Comparison of ENCODE assay signal across 16 mouse cellular contexts in genomic region chr2:59622514-59623139, GRCm38 (mm10). TPM values are rescaled to one million over a fixed set of nuclear protein-coding genes. Genes with fewer than 3 reads are reported as not detected.
DNase-seq lines count a peak whose midpoint lies in the region; ATAC-seq and TF ChIP-seq lines count a peak whose summit lies in the region.
"Had no signal": no experiment of that assay in that cellular context is flagged by ENCODE, and none has a peak within 500 bp of the region (broad histone marks: within the 10 kb centered on the region; RNA-seq: fewer than 3 reads in every experiment).

No protein-coding gene starts in this region.

- peak; percentile 59; the same call in 1 of the 2 replicates for TF ChIP-seq EP300 in ES-Bruce4 (IDR thresholded peaks at IDR 0.05; ENCODE audit: insufficient read depth, low read depth, low read length)

- peaks cover 5% of the 10 kb centered on the region for H3K36me3 ChIP-seq in kidney, embryonic 16.5 days (ENCODE audit: insufficient read depth, low read length)
- H3K36me3 ChIP-seq in ES-Bruce4 (ENCODE audit: control insufficient read depth, insufficient read depth, low read length, poor library complexity, severe bottlenecking) (no peaks in the 10 kb centered on the region), ES-E14 (ENCODE audit: control insufficient read depth, insufficient read depth, low read length, poor library complexity, severe bottlenecking) (no peaks in the 10 kb centered on the region)
- H3K36me3 ChIP-seq in embryonic facial prominence, embryonic 14.5 days (ENCODE audit: control insufficient read depth, insufficient read depth, low read length) = no peaks in the 10 kb centered on the region

- no peak overlapping the region for H3K4me3 ChIP-seq in kidney, embryonic 16.5 days (ENCODE audit: low read length)
- H3K4me3 ChIP-seq in ES-Bruce4 (ENCODE audit: low read depth, low read length) (no peak overlapping the region), ES-E14 (ENCODE audit: insufficient read depth in 1 of 2, low read depth in 1 of 2, low read length in 2 of 2, poor library complexity in 1 of 2, severe bottlenecking in 1 of 2) (no peak overlapping the region)
- no peak overlapping the region for H3K4me3 ChIP-seq in embryonic facial prominence, embryonic 14.5 days (ENCODE audit: low read depth, low read length)

- TF ChIP-seq CTCF in ES-Bruce4 (IDR thresholded peaks at IDR 0.05; ENCODE audit: low read depth, low read length) = no peak

- WGBS in kidney, embryonic 16.5 days = 36% methylated on average over 6 of the region's 6 CpGs
- WGBS in embryonic facial prominence, embryonic 14.5 days = 22% methylated on average over 6 of the region's 6 CpGs

- no peak for TF ChIP-seq POLR2A in ES-Bruce4 (IDR thresholded peaks at IDR 0.05; ENCODE audit: insufficient read depth, low read length)

- intact Hi-C loops in gastrocnemius, postnatal 14 days (cut with DNase I; ENCODE audit: low total_unique reads) = no loop called here

- in situ Hi-C loops in ES-E14 (cut with MboI; ENCODE audit: low sequenced_read_pairs in 2 of 2, unreplicated experiment in 2 of 2) = no loop called here

- H3K4me1 ChIP-seq in kidney, embryonic 16.5 days (ENCODE audit: insufficient read depth, low read length) = peaks cover 57% of the 10 kb centered on the region
- H3K4me1 ChIP-seq in ES-Bruce4 (ENCODE audit: control insufficient read depth, insufficient read depth, low read length) = peaks cover 3% of the 10 kb centered on the region
- H3K4me1 ChIP-seq in ES-E14 (ENCODE audit: control insufficient read depth in 2 of 2, insufficient read depth in 2 of 2, low read length in 2 of 2, poor library complexity in 1 of 2) = peaks cover 16 to 22% of the 10 kb centered on the region in 2 experiments
- H3K4me1 ChIP-seq in embryonic facial prominence, embryonic 14.5 days (ENCODE audit: control insufficient read depth, insufficient read depth, low read length) = peaks cover 22% of the 10 kb centered on the region

- H3K9ac ChIP-seq in kidney, embryonic 16.5 days (replicated peaks; ENCODE audit: low read length) = no peak overlapping the region
- H3K9ac ChIP-seq in ES-Bruce4 (ENCODE audit: low read depth, poor library complexity, severe bottlenecking) (no peak overlapping the region), ES-E14 (ENCODE audit: insufficient read depth, low read depth, low read length, poor library complexity, severe bottlenecking) (no peak overlapping the region; the same call in 1 of the 2 replicates)
- H3K9ac ChIP-seq in embryonic facial prominence, embryonic 14.5 days (ENCODE audit: low read depth, low read length) = no peak overlapping the region
- H3K9ac ChIP-seq: liver, embryonic 14.5 days had no signal

- peak; percentile 61 for ATAC-seq in kidney, embryonic 16.5 days (ENCODE audit: low FRiP score, low TSS enrichment)
- ATAC-seq in embryonic facial prominence, embryonic 14.5 days (ENCODE audit: low read depth) = peak; percentile 65
- ATAC-seq: activated CD4-positive, CD25-positive, alpha-beta regulatory T cell, adult 4 months had no signal

- no peak overlapping the region for H3K4me2 ChIP-seq in kidney, embryonic 16.5 days (replicated peaks; ENCODE audit: low read depth, low read length)
- no peak overlapping the region for H3K4me2 ChIP-seq in embryonic facial prominence, embryonic 14.5 days (ENCODE audit: low read depth, low read length)
- H3K4me2 ChIP-seq: midbrain, embryonic 11.5 days had no signal

- H3K27ac ChIP-seq in kidney, embryonic 16.5 days (ENCODE audit: low read length) = 0 out of 2 replicates have a peak overlapping the region, but pooled peaks have one; percentile 4
- H3K27ac ChIP-seq in ES-Bruce4 (ENCODE audit: insufficient read depth, low read length) (peak overlapping the region; percentile 87), ES-E14 (ENCODE audit: insufficient read depth, low read depth, low read length, poor library complexity, severe bottlenecking) (peak overlapping the region; percentile 80; the same call in 1 of the 2 replicates)
- H3K27ac ChIP-seq in embryonic facial prominence, embryonic 14.5 days (replicated peaks; ENCODE audit: low read depth, low read length) = no peak overlapping the region
- H3K27ac ChIP-seq: liver, embryonic 14.5 days had no signal

- H3K27me3 ChIP-seq in kidney, embryonic 16.5 days (ENCODE audit: insufficient read depth, low read length) = no peaks in the 10 kb centered on the region
- H3K27me3 ChIP-seq in ES-Bruce4 (ENCODE audit: control insufficient read depth, insufficient read depth, low read length, poor library complexity, severe bottlenecking) = no peaks in the 10 kb centered on the region
- no peaks in the 10 kb centered on the region for H3K27me3 ChIP-seq in embryonic facial prominence, embryonic 14.5 days (replicated peaks; ENCODE audit: control insufficient read depth, insufficient read depth, low read length)

- H3K9me3 ChIP-seq in kidney, embryonic 16.5 days (ENCODE audit: low read length) = no peaks in the 10 kb centered on the region
- H3K9me3 ChIP-seq in ES-Bruce4 (replicated peaks; ENCODE audit: control insufficient read depth, insufficient read depth, low read length, poor library complexity, severe bottlenecking) (no peaks in the 10 kb centered on the region), ES-E14 (ENCODE audit: control insufficient read depth, insufficient read depth, low read depth, low read length) (no peaks in the 10 kb centered on the region)
- H3K9me3 ChIP-seq in embryonic facial prominence, embryonic 14.5 days (ENCODE audit: control insufficient read depth, low read length) = no peaks in the 10 kb centered on the region

- no peak for DNase-seq in kidney, adult 8-10 months
- no peak for DNase-seq in ES-E14 (ENCODE audit: low read depth, low spot score)
- peak; percentile 74 for DNase-seq in embryonic facial prominence, embryonic 14.5 days (ENCODE audit: low spot score)
- DNase-seq in gastrocnemius, postnatal 14 days = no peak
- DNase-seq in cerebellum, adult 11 months = no peak
- DNase-seq in urinary bladder, postnatal 4 days (ENCODE audit: low spot score in 2 of 2) = no peak
- DNase-seq: cerebellum, adult 9-11 months; kidney, postnatal 10 days; layer of hippocampus, postnatal 36 days; spleen, adult 18-20 months; thymus, adult 18-20 months had no signal

TF ChIP-seq in ES-E14, 5 proteins besides CTCF, POLR2A, EP300 and RAD21:
- TF ChIP-seq HCFC1 (IDR thresholded peaks at IDR 0.05; ENCODE audit: borderline replicate concordance, insufficient read depth, low read length) (no peak), ZNF384 (IDR thresholded peaks at IDR 0.05; ENCODE audit: low read depth, low read length) (peak; percentile 90), ZC3H11A (IDR thresholded peaks at IDR 0.05; ENCODE audit: borderline replicate concordance, low read depth, low read length) (no peak)

RNA-seq across cellular contexts. Expression of gene Tanc1, which starts 10.8 kb away (rescaled TPM):
- polyA plus RNA-seq in kidney, embryonic 16.5 days (2015; fragmentation: Nextera tagmentation; extraction: Ambion mirVana) = 52.3 and 64.2 TPM in 2 replicates
- 55.2 and 62.4 TPM in 2 replicates for polyA plus RNA-seq in ES-Bruce4 (2011; ENCODE audit: insufficient read depth, insufficient read length, low read depth, missing spikeins)
- total RNA-seq in ES-E14 (2012; rRNA removed) = 28.2 and 39.5 TPM in 2 replicates
- 22.7 and 24.8 TPM in 2 replicates for polyA plus RNA-seq in embryonic facial prominence, embryonic 14.5 days (2014; fragmentation: Nextera tagmentation; extraction: Ambion mirVana)
- 10 to 100 TPM; 10.5 to 13.4 TPM for total RNA-seq in gastrocnemius, postnatal 14 days (2021)
